Mouse (Mus musculus) heart, postnatal 36 days (tissue): ENCODE data around the gene Lman1l. TPM values are rescaled to one million over a fixed set of nuclear protein-coding genes. Genes with fewer than 3 reads are reported as not detected.

Experiments used
- total RNA-seq, 2 experiments: library from RNA; stranded (reverse); gene quantifications; 2 replicates each; pipeline ENCODE4 v1.2.3; 2021

The Lman1l gene
- total RNA-seq, 2 experiments from 2014 or later: not detected

Other genes starting within 250 kb of the Lman1l start
- gene Ppcdc, start 180.7 kb downstream of the Lman1l start, total RNA-seq: 1 to 10 TPM; 8.2 to 8.8 TPM
- 1 to 10 TPM; 5.4 to 6.4 TPM for gene Scamp5, start 152.7 kb downstream of the Lman1l start, total RNA-seq
- gene Rpp25, start 116.7 kb downstream of the Lman1l start, total RNA-seq: 1 to 10 TPM; 1.0 to 2.1 TPM
- 1,000 to 10,000 TPM; 2,624 to 2,673 TPM for gene Cox5a, start 99.5 kb downstream of the Lman1l start, total RNA-seq
- 1 to 10 TPM; 7.2 to 8.3 TPM for gene Fam219b, start 83.2 kb downstream of the Lman1l start, total RNA-seq
- 100 to 1,000 TPM; 129 to 161 TPM for gene Mpi, start 68.0 kb downstream of the Lman1l start, total RNA-seq
- 10 to 100 TPM; 25.8 to 29.4 TPM for gene Scamp2, start 59.8 kb downstream of the Lman1l start, total RNA-seq
- gene Ulk3, start 31.3 kb downstream of the Lman1l start, total RNA-seq: 1 to 10 TPM; 7.1 to 8.2 TPM
- not detected for gene Cplx3, start 14.5 kb downstream of the Lman1l start, total RNA-seq
- 10 to 100 TPM; 26.2 to 28.5 TPM for gene Csk, start 32.9 kb upstream of the Lman1l start, total RNA-seq
- gene Cyp1a2, start 62.9 kb upstream of the Lman1l start, total RNA-seq: not detected
- gene Cyp1a1, start 67.2 kb upstream of the Lman1l start, total RNA-seq: not detected
- 1 to 10 TPM; 5.0 to 5.2 TPM for gene Edc3, start 87.8 kb upstream of the Lman1l start, total RNA-seq
- gene Clk3, start 145.1 kb upstream of the Lman1l start, total RNA-seq: 10 to 100 TPM; 29.4 to 39.8 TPM
- 1 to 10 TPM; 3.6 to 4.1 TPM for gene Arid3b, start 216.0 kb upstream of the Lman1l start, total RNA-seq